Mouse (Mus musculus) liver, postnatal 0 days (tissue): ENCODE measurements around the gene Adam8.

Experiments used
- CTCF ChIP-seq: sonication (generic); IDR thresholded peaks from 2 replicates; pipeline ENCODE4 v1.5.1; 2016; ENCODE audit warnings: antibody characterized with exemption, low read depth
- EP300 ChIP-seq: IDR thresholded peaks from 2 replicates; pipeline ENCODE4 v1.6.1; 2016; ENCODE audit warnings: antibody characterized with exemption, low read depth, mild to moderate bottlenecking

DNA sequence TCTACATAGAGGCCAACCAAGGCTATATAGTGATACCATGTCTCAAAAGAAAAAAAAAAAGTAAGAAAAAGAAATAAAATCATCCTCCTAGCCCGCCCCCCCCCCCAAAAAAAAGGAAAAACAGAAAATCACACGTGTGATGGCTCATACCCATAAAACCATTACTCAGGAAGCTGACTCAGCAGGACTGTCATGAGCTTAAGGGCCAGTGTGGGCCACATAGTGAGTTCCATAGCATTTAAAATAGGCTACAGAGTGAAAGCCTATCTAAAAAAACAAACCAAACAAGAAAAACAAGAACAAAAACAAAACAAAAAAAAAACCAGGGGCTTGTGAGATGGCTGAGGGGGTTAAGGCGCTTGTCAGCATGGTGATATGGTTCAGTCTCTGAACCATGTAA is 11.6 kb downstream of the Adam8 start:
- TF ChIP-seq EP300 (no peak), CTCF (no peak)
